Mouse (Mus musculus) hindbrain, embryonic 10.5 days (tissue): ENCODE measurements around the gene Usp5. TPM values are rescaled to one million over a fixed set of nuclear protein-coding genes. Genes with fewer than 3 reads are reported as not detected.
A peak's percentile ranks its signal among the peaks of the same experiment; 100 is the strongest.
"Not testable (repeated sequence)": the region's sequence is repeated elsewhere in the genome, so short reads cannot be mapped to it uniquely, and the experiment has no call there.

Experiments
- DNase-seq: peaks from one replicate; pipeline ENCODE4 v3.0.0-alpha.2; 2017; ENCODE audit warnings: low spot score
- H3K27ac ChIP-seq: fragments of 300-500 bp; sonication (generic); 2 replicates; pipeline ENCODE4 v1.5.1; 2016; ENCODE audit warnings: mild to moderate bottlenecking, moderate library complexity
- H3K27me3 ChIP-seq: fragments of 300-500 bp; sonication (generic); 2 replicates; pipeline ENCODE4 v1.6.1; 2016; ENCODE audit warnings: mild to moderate bottlenecking; ENCODE audit not compliant: poor library complexity, insufficient read depth, severe bottlenecking
- H3K36me3 ChIP-seq: fragments of 300-500 bp; sonication (generic); 2 replicates; pipeline ENCODE4 v1.6.1; 2016; ENCODE audit warnings: mild to moderate bottlenecking, moderate library complexity
- H3K4me1 ChIP-seq: fragments of 300-500 bp; sonication (generic); replicated peaks from 2 replicates; pipeline ENCODE4 v1.6.1; 2016; ENCODE audit warnings: mild to moderate bottlenecking
- H3K4me3 ChIP-seq: fragments of 300-500 bp; sonication (generic); 2 replicates; pipeline ENCODE4 v1.5.1; 2016; ENCODE audit warnings: mild to moderate bottlenecking, moderate library complexity
- H3K9me3 ChIP-seq: fragments of 300-500 bp; sonication (generic); 2 replicates; pipeline ENCODE4 v1.6.1; 2016; ENCODE audit warnings: mild to moderate bottlenecking, moderate library complexity
- WGBS: fragments of 180-500 bp; shearing (Covaris S2); methylation state at CpG from one replicate; pipeline ENCODE4 v1.1.7; 2016; 5-methylcytosine and 5-hydroxymethylcytosine counted together
- polyA plus RNA-seq: library from polyadenylated mRNA; unstranded; fragments of >200 nt; fragmentation: Nextera tagmentation; extraction: Ambion mirVana; gene quantifications from 2 replicates; pipeline ENCODE4 v1.2.1, GENCODE M21; 2016

Gene Usp5
- polyA plus RNA-seq, 1 experiment from 2014 or later: 211 TPM

- peaks cover 24% of the 10 kb centered on the region for H3K36me3 ChIP-seq
- WGBS: 90% methylated on average over 4 of the region's 4 CpGs
- DNase-seq: no peak
- H3K4me3 ChIP-seq: no peak overlapping the region
- H3K27me3 ChIP-seq: no peaks in the 10 kb centered on the region
- peaks cover 59% of the 10 kb centered on the region for H3K4me1 ChIP-seq
- H3K27ac ChIP-seq: no peak overlapping the region
- H3K9me3 ChIP-seq: no peaks in the 10 kb centered on the region
These were observed 21.9 kb downstream of the Usp5 start for GRCm38 (mm10) chr6:124807366-124807765.

GRCm38 (mm10) chr6:124806446-124807140 lies 22.7 kb downstream of the Usp5 start:
- Histone ChIP-seq H3K27me3 (no peaks in the 10 kb centered on the region), H3K4me1 (peaks cover 51% of the 10 kb centered on the region), H3K9me3 (no peaks in the 10 kb centered on the region), H3K27ac (peak overlapping the region; percentile 91), H3K36me3 (peaks cover 16% of the 10 kb centered on the region), H3K4me3 (peak overlapping the region; percentile 58)
- 77% methylated on average over 7 of the region's 7 CpGs for WGBS
- no peak for DNase-seq

GRCm38 (mm10) chr6:124805341-124806321 lies 23.7 kb downstream of the Usp5 start:
- peak; percentile 93 for DNase-seq
- peak overlapping the region; percentile 91 for H3K27ac ChIP-seq
- no peaks in the 10 kb centered on the region for H3K27me3 ChIP-seq
- H3K4me3 ChIP-seq: peak overlapping the region; percentile 58
- WGBS: 3% methylated on average over 34 of the region's 34 CpGs
- peaks cover 7% of the 10 kb centered on the region for H3K36me3 ChIP-seq
- H3K9me3 ChIP-seq: no peaks in the 10 kb centered on the region
- H3K4me1 ChIP-seq: peaks cover 48% of the 10 kb centered on the region

GRCm38 (mm10) chr6:124804341-124804740 lies 24.9 kb downstream of the Usp5 start:
- 93% methylated on average over 3 of the region's 3 CpGs for WGBS
- Histone ChIP-seq H3K27me3 (no peaks in the 10 kb centered on the region), H3K4me3 (no peak overlapping the region), H3K4me1 (peaks cover 35% of the 10 kb centered on the region), H3K9me3 (no peaks in the 10 kb centered on the region), H3K36me3 (no peaks in the 10 kb centered on the region), H3K27ac (no peak overlapping the region)
- DNase-seq: no peak

GRCm38 (mm10) chr6:124803691-124804090 lies 25.6 kb downstream of the Usp5 start:
- not testable (repeated sequence) for DNase-seq, H3K36me3 ChIP-seq, H3K9me3 ChIP-seq, H3K27me3 ChIP-seq, H3K27ac ChIP-seq, H3K4me3 ChIP-seq
- 93% methylated on average over 4 of the region's 4 CpGs for WGBS
- H3K4me1 ChIP-seq: peaks cover 29% of the 10 kb centered on the region

- DNase-seq: no peak
- Histone ChIP-seq H3K4me1 (peaks cover 23% of the 10 kb centered on the region), H3K27ac (no peak overlapping the region), H3K4me3 (no peak overlapping the region), H3K27me3 (no peaks in the 10 kb centered on the region), H3K9me3 (no peaks in the 10 kb centered on the region), H3K36me3 (no peaks in the 10 kb centered on the region)
- 74% methylated on average over 3 of the region's 3 CpGs for WGBS
These were observed 26.2 kb downstream of the Usp5 start for GRCm38 (mm10) chr6:124803061-124803460.

GRCm38 (mm10) chr6:124802400-124802799 lies 26.9 kb downstream of the Usp5 start:
- H3K27ac ChIP-seq: not testable (repeated sequence)
- peak; percentile 21 for DNase-seq
- 10% methylated on average over 6 of the region's 9 CpGs for WGBS

GRCm38 (mm10) chr6:124796200-124796599 lies 33.1 kb downstream of the Usp5 start:
- H3K27me3 ChIP-seq: no peaks in the 10 kb centered on the region
- WGBS: 83% methylated on average over 2 of the region's 2 CpGs
- H3K9me3 ChIP-seq: no peaks in the 10 kb centered on the region
- H3K27ac ChIP-seq: no peak overlapping the region
- no peak for DNase-seq
- no peaks in the 10 kb centered on the region for H3K4me1 ChIP-seq
- H3K4me3 ChIP-seq: no peak overlapping the region
- H3K36me3 ChIP-seq: no peaks in the 10 kb centered on the region

More at GRCm38 (mm10) chr6:124802400-124802799, 26.9 kb downstream of the Usp5 start:
- Histone ChIP-seq H3K4me1 (peaks cover 19% of the 10 kb centered on the region), H3K4me3 (0 out of 2 replicates have a peak overlapping the region, but pooled peaks have one; percentile 10)
- not testable (repeated sequence) for H3K9me3 ChIP-seq, H3K36me3 ChIP-seq, H3K27me3 ChIP-seq

GRCm38 (mm10) chr6:124795781-124796180 lies 33.5 kb downstream of the Usp5 start:
- no peak for DNase-seq
- Histone ChIP-seq H3K4me3 (no peak overlapping the region), H3K9me3 (no peaks in the 10 kb centered on the region), H3K27me3 (no peaks in the 10 kb centered on the region), H3K4me1 (no peaks in the 10 kb centered on the region), H3K27ac (no peak overlapping the region), H3K36me3 (no peaks in the 10 kb centered on the region)
- 79% methylated on average over 4 of the region's 4 CpGs for WGBS

- WGBS: 84% methylated on average over 3 of the region's 3 CpGs
- no peak overlapping the region for H3K27ac ChIP-seq
These were observed 37.4 kb downstream of the Usp5 start for GRCm38 (mm10) chr6:124791911-124792310.

GRCm38 (mm10) chr6:124790121-124790520 lies 39.2 kb downstream of the Usp5 start:
- Histone ChIP-seq H3K9me3 (no peaks in the 10 kb centered on the region), H3K27ac (no peak overlapping the region), H3K27me3 (no peaks in the 10 kb centered on the region), H3K36me3 (no peaks in the 10 kb centered on the region), H3K4me3 (no peak overlapping the region), H3K4me1 (0 out of 2 replicates have a peak, but pooled peaks cover 2% of the 10 kb centered on the region)
- DNase-seq: no peak
- 69% methylated on average over 4 of the region's 4 CpGs for WGBS

More at GRCm38 (mm10) chr6:124791911-124792310, 37.4 kb downstream of the Usp5 start:
- Histone ChIP-seq H3K36me3 (no peaks in the 10 kb centered on the region), H3K4me1 (0 out of 2 replicates have a peak, but pooled peaks cover 2% of the 10 kb centered on the region), H3K9me3 (no peaks in the 10 kb centered on the region), H3K4me3 (no peak overlapping the region), H3K27me3 (no peaks in the 10 kb centered on the region)
- DNase-seq: no peak

- H3K27ac ChIP-seq: no peak overlapping the region
- H3K9me3 ChIP-seq: no peaks in the 10 kb centered on the region
- no peak for DNase-seq
- 0 out of 2 replicates have a peak, but pooled peaks cover 2% of the 10 kb centered on the region for H3K4me1 ChIP-seq
- no peak overlapping the region for H3K4me3 ChIP-seq
- WGBS: 84% methylated on average over 4 of the region's 4 CpGs
- no peaks in the 10 kb centered on the region for H3K36me3 ChIP-seq
- no peaks in the 10 kb centered on the region for H3K27me3 ChIP-seq
These were observed 39.8 kb downstream of the Usp5 start for GRCm38 (mm10) chr6:124789519-124789918.

- H3K27me3 ChIP-seq: no peaks in the 10 kb centered on the region
- H3K4me3 ChIP-seq: no peak overlapping the region
- DNase-seq: no peak
- 77% methylated on average over 10 of the region's 10 CpGs for WGBS
- H3K9me3 ChIP-seq: no peaks in the 10 kb centered on the region
- no peak overlapping the region for H3K27ac ChIP-seq
- peaks cover 5% of the 10 kb centered on the region; the same call in 1 of the 2 replicates for H3K4me1 ChIP-seq
- no peaks in the 10 kb centered on the region for H3K36me3 ChIP-seq
These were observed 41.6 kb downstream of the Usp5 start for GRCm38 (mm10) chr6:124787722-124788121.
